Mouse (Mus musculus): ENCODE data around the gene Nprl3. TPM values are rescaled to one million over a fixed set of nuclear protein-coding genes. Genes with fewer than 3 reads are reported as not detected.
A peak's percentile ranks its signal among the peaks of the same experiment; 100 is the strongest.

Gene Nprl3
- polyA plus RNA-seq, 1 experiment from 2014 or later, result 47.8 TPM

GRCm38 (mm10) chr11:32225222-32226104, 42.0 kb downstream of the Nprl3 start:
- Histone ChIP-seq H3K9me3 (no peaks in the 10 kb centered on the region), H3K27ac (replicated peaks) (peak overlapping the region; percentile 90), H3K27me3 (replicated peaks; ENCODE audit: low read depth, poor library complexity, severe bottlenecking) (peaks cover 17% of the 10 kb centered on the region; the same call in 1 of the 2 replicates), H3K4me3 (peak overlapping the region; percentile 69), H3K4me1 (peaks cover 69% of the 10 kb centered on the region), H3K36me3 (replicated peaks) (peaks cover 25% of the 10 kb centered on the region)
- peak; percentile 40 for DNase-seq (ENCODE audit: low spot score)
- WGBS, result 49% methylated on average over 7 of the region's 7 CpGs

GRCm38 (mm10) chr11:32224468-32225139, 42.9 kb downstream of the Nprl3 start:
- H3K9me3 ChIP-seq, result no peaks in the 10 kb centered on the region
- H3K27ac ChIP-seq (replicated peaks), result peak overlapping the region; percentile 90
- H3K4me3 ChIP-seq, result peak overlapping the region; percentile 14; the same call in 1 of the 2 replicates
- peaks cover 17% of the 10 kb centered on the region for H3K36me3 ChIP-seq (replicated peaks)
- DNase-seq (ENCODE audit: low spot score), result peak; percentile 71
- 26% methylated on average over 4 of the region's 4 CpGs for WGBS
- H3K27me3 ChIP-seq (replicated peaks; ENCODE audit: low read depth, poor library complexity, severe bottlenecking), result peaks cover 17% of the 10 kb centered on the region; the same call in 1 of the 2 replicates
- peaks cover 78% of the 10 kb centered on the region for H3K4me1 ChIP-seq

GRCm38 (mm10) chr11:32223297-32223967, 44.1 kb downstream of the Nprl3 start:
- no peak overlapping the region for H3K27ac ChIP-seq (replicated peaks)
- no peak for DNase-seq (ENCODE audit: low spot score)
- H3K4me3 ChIP-seq, result peak overlapping the region; percentile 91; the same call in 1 of the 2 replicates
- peaks cover 90% of the 10 kb centered on the region for H3K4me1 ChIP-seq
- WGBS, result 72% methylated on average over 4 of the region's 4 CpGs
- H3K27me3 ChIP-seq (replicated peaks; ENCODE audit: low read depth, poor library complexity, severe bottlenecking), result peaks cover 17% of the 10 kb centered on the region; the same call in 1 of the 2 replicates
- H3K36me3 ChIP-seq (replicated peaks), result peaks cover 10% of the 10 kb centered on the region
- no peaks in the 10 kb centered on the region for H3K9me3 ChIP-seq

- H3K4me1 ChIP-seq, result peaks cover 96% of the 10 kb centered on the region
- peak overlapping the region; percentile 91 for H3K27ac ChIP-seq (replicated peaks)
- peaks cover 17% of the 10 kb centered on the region; the same call in 1 of the 2 replicates for H3K27me3 ChIP-seq (replicated peaks; ENCODE audit: low read depth, poor library complexity, severe bottlenecking)
- peak; percentile 38 for DNase-seq (ENCODE audit: low spot score)
- H3K36me3 ChIP-seq (replicated peaks), result peaks cover 5% of the 10 kb centered on the region; the same call in 1 of the 2 replicates
- WGBS, result 10% methylated on average over 21 of the region's 21 CpGs
- H3K4me3 ChIP-seq, result peak overlapping the region; percentile 91
- H3K9me3 ChIP-seq, result no peaks in the 10 kb centered on the region
Measured at GRCm38 (mm10) chr11:32222570-32223194, 44.8 kb downstream of the Nprl3 start.

GRCm38 (mm10) chr11:32221951-32222409, 45.5 kb downstream of the Nprl3 start, which contains the start of gene Rhbdf1:
Rhbdf1 (minus strand) TSS chr11:32222300.
- no peaks in the 10 kb centered on the region for H3K9me3 ChIP-seq
- DNase-seq (ENCODE audit: low spot score), result peak; percentile 79
- peaks cover 5% of the 10 kb centered on the region; the same call in 1 of the 2 replicates for H3K36me3 ChIP-seq (replicated peaks)
- peaks cover 89% of the 10 kb centered on the region for H3K4me1 ChIP-seq
- H3K27ac ChIP-seq (replicated peaks), result peak within 1 kb of the TSS; percentile 91
- H3K27me3 ChIP-seq (replicated peaks; ENCODE audit: low read depth, poor library complexity, severe bottlenecking), result peaks cover 17% of the 10 kb centered on the region; the same call in 1 of the 2 replicates
- under 1% methylated on average over 72 of the region's 72 CpGs for WGBS
- H3K4me3 ChIP-seq, result peak within 1 kb of the TSS; percentile 91

- WGBS, result under 1% methylated on average over 46 of the region's 46 CpGs
- Histone ChIP-seq H3K27me3 (replicated peaks; ENCODE audit: low read depth, poor library complexity, severe bottlenecking) (peaks cover 17% of the 10 kb centered on the region; the same call in 1 of the 2 replicates), H3K9me3 (no peaks in the 10 kb centered on the region), H3K4me1 (peaks cover 84% of the 10 kb centered on the region), H3K4me3 (peak overlapping the region; percentile 91), H3K27ac (replicated peaks) (peak overlapping the region; percentile 91), H3K36me3 (replicated peaks) (peaks cover 5% of the 10 kb centered on the region; the same call in 1 of the 2 replicates)
- peak; percentile 83 for DNase-seq (ENCODE audit: low spot score)
Measured at GRCm38 (mm10) chr11:32221225-32221950, 46.1 kb downstream of the Nprl3 start.

- no peak for DNase-seq (ENCODE audit: low spot score)
- H3K27me3 ChIP-seq (replicated peaks; ENCODE audit: low read depth, poor library complexity, severe bottlenecking), result peaks cover 17% of the 10 kb centered on the region; the same call in 1 of the 2 replicates
- H3K27ac ChIP-seq (replicated peaks), result peak overlapping the region; percentile 91
- H3K9me3 ChIP-seq, result no peaks in the 10 kb centered on the region
- peaks cover 10% of the 10 kb centered on the region for H3K36me3 ChIP-seq (replicated peaks)
- H3K4me3 ChIP-seq, result peak overlapping the region; percentile 91
- WGBS, result 31% methylated on average over 10 of the region's 10 CpGs
- peaks cover 78% of the 10 kb centered on the region for H3K4me1 ChIP-seq
Measured at GRCm38 (mm10) chr11:32220607-32221224, 46.8 kb downstream of the Nprl3 start.

DNA sequence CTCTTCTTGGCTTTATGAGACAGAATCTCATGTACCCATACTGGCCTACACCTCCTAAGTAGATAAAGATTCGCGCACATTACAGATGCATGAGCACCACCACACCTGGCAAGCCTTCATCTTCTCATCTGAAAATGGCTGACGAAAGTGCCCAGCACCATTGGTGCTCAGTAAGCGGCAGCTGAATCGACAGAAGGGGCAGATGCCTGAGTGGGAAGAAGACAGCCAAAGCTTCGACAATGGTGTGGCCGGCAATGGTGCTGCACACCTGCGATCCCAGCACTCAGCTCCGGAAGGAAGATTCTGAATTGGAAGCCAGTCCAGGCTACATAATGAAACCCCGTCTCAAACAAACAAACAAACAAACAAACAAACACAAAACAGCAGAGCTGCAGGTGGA, 48.2 kb downstream of the Nprl3 start:
- Histone ChIP-seq H3K9me3 (no peaks in the 10 kb centered on the region), H3K4me1 (peaks cover 63% of the 10 kb centered on the region), H3K27me3 (replicated peaks; ENCODE audit: low read depth, poor library complexity, severe bottlenecking) (peaks cover 17% of the 10 kb centered on the region; the same call in 1 of the 2 replicates), H3K27ac (replicated peaks) (no peak overlapping the region), H3K36me3 (replicated peaks) (peaks cover 24% of the 10 kb centered on the region), H3K4me3 (no peak overlapping the region)
- 90% methylated on average over 10 of the region's 10 CpGs for WGBS
- DNase-seq (ENCODE audit: low spot score), result no peak

DNA sequence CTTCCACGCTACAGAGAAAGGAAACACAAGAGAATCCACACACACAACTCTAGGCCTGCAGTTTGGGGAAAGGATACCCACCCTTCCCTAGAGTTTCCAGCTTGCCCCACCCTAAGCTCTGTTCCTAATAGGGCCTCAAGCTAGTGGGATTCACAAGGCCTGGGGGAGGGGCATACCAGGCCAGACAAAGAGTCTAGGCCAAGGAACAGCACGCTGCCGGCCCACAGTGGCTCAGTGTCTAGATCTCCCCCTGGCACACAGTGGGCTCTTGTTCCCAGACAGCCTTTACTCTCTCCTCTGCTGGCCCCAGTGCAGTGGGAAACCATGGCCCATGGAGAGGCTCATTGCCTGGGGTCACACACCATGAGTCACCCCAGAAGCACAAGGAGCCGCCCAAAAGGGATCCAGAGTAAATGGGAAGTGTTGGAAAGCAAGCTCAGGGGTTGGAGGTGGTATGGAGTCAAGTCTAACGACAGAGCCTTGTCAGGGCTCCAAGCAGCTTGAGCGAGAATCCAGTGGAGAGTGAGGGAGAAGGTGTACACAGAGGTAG, 48.9 kb downstream of the Nprl3 start:
- Histone ChIP-seq H3K9me3 (no peaks in the 10 kb centered on the region), H3K4me1 (peaks cover 56% of the 10 kb centered on the region), H3K27me3 (replicated peaks; ENCODE audit: low read depth, poor library complexity, severe bottlenecking) (peaks cover 13% of the 10 kb centered on the region; the same call in 1 of the 2 replicates), H3K36me3 (replicated peaks) (peaks cover 31% of the 10 kb centered on the region), H3K4me3 (0 out of 2 replicates have a peak overlapping the region, but pooled peaks have one; percentile 5), H3K27ac (replicated peaks) (peak overlapping the region; percentile 75)
- WGBS, result 41% methylated on average over 6 of the region's 6 CpGs
- no peak for DNase-seq (ENCODE audit: low spot score)

- Histone ChIP-seq H3K4me1 (peaks cover 42% of the 10 kb centered on the region), H3K9me3 (no peaks in the 10 kb centered on the region), H3K4me3 (no peak overlapping the region), H3K27ac (replicated peaks) (no peak overlapping the region), H3K36me3 (replicated peaks) (peaks cover 48% of the 10 kb centered on the region), H3K27me3 (replicated peaks; ENCODE audit: low read depth, poor library complexity, severe bottlenecking) (no peaks in the 10 kb centered on the region)
- WGBS, result 22% methylated on average over 8 of the region's 8 CpGs
- DNase-seq (ENCODE audit: low spot score), result peak; percentile 79
Measured at GRCm38 (mm10) chr11:32216851-32217250, 50.7 kb downstream of the Nprl3 start.

Measured in embryonic facial prominence, embryonic 10.5 days (tissue).